Mouse (Mus musculus): ENCODE data around the gene Zfp1.

Gene Zfp1

GRCm38 (mm10) chr8:111643264-111644141, at the start of gene Zfp1:
Gene Zfp1 (plus strand): TSS chr8:111643401.
- peak; percentile 73 for DNase-seq (ENCODE audit: low read depth, low spot score)

GRCm38 (mm10) chr8:111594044-111594840, 49.0 kb upstream of the Zfp1 start:
- no peak for DNase-seq (ENCODE audit: low read depth, low spot score)

- no peak for DNase-seq (ENCODE audit: low read depth, low spot score)
Measured at GRCm38 (mm10) chr8:111594951-111595350, 48.2 kb upstream of the Zfp1 start.

DNA sequence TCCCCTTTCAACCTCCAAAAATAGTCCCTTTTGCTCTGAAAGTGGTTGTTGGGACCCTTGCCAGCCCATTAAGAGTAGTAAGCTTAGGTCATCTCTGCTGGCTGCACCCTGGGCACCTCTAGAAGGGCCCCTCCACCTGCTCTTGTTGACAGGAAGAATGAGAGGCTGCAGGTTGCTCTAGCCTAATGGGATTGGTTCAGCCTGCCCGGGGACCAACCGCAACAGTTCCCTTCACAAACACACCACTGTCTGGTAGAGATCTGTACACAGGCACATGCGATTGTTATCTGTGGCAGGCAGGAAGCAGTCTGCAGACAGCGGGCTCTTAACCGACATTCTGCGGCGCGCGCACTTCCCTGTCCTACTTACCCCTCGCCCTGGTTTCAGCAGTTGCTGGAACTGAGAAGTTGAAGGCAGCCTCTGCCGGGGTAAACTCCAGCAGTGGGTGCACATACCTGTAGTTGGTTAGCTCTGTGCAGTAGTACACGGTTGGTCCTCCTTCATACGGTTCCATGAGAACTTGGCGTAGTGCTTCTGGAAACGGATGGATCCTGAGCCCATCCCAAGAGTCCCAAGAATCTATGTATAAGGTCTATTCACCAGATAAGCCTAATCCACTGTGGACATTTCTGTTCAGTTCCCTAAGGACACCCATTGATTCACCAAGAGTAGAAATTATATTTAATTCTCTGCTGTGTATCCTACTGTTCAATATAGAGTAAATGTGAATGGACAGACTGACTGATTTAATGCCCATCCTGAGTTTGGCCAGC, 47.3 kb upstream of the Zfp1 start:
- no peak for DNase-seq (ENCODE audit: low read depth, low spot score)

DNA sequence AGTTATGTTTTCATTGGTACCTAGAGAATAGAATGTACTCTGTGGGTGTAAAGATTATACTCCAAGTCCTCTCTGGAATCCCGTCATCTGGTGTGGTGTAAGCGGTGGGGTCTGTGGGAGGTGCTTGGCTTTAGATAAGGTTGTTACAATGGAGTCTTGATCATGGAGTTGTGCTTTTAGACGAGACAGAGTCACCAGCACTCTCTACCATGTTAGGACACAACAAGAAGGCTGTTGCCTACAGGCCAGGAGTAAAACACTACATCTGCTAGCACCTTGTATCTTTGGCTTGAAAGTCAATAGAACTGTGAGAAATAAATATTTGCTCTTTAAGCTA, 46.7 kb upstream of the Zfp1 start:
- no peak for DNase-seq (ENCODE audit: low read depth, low spot score)

GRCm38 (mm10) chr8:111597310-111597709, 45.9 kb upstream of the Zfp1 start:
- no peak for DNase-seq (ENCODE audit: low read depth, low spot score)

- DNase-seq (ENCODE audit: low read depth, low spot score) = no peak
Measured at GRCm38 (mm10) chr8:111599707-111600444, 43.3 kb upstream of the Zfp1 start.

DNA sequence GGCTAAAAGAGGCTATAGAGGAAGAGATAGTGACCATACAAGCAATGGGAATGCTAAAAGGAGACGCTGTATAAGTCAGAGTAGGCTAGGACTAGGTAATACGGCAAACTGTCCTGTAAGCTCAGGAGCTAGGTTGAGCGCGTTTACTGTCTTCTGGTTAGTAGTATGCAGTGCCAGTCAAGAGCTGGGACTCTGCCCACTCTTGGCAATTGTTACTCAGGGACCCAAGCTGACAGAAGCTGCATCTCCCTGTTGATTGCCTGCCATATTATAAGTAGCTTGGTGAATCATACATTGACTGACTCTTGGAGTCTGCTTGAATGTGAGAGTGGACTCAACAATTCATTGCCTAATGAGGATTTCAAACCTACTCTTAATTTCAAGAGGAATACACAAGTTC, 41.2 kb upstream of the Zfp1 start:
- DNase-seq (ENCODE audit: low read depth, low spot score) = no peak

- DNase-seq (ENCODE audit: low read depth, low spot score) = no peak
Measured at GRCm38 (mm10) chr8:111604986-111605385, 38.2 kb upstream of the Zfp1 start.

- no peak for DNase-seq (ENCODE audit: low read depth, low spot score)
Measured at GRCm38 (mm10) chr8:111606961-111607360, 36.2 kb upstream of the Zfp1 start.

DNA sequence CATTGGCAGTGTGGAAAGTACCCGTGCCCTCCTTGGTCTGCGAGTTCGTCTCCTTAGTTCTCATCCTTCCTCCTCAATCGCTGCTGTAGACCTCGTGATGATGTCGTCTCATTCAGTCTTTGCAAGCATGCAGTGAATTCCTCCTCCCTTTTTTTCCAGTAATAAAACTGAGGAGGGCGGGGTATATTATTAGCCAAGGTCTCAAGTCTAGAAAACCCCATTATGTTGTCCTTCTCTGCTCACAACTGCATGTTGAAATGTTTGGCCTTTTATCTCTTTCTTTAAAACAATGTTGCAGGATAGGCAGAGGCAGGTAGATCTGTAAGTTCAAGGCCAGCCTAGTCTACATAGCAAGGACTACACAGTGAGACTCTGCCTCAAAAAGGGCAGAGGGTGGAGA, 35.8 kb upstream of the Zfp1 start:
- DNase-seq (ENCODE audit: low read depth, low spot score) = no peak

GRCm38 (mm10) chr8:111613181-111613580, 30.0 kb upstream of the Zfp1 start:
- no peak for DNase-seq (ENCODE audit: low read depth, low spot score)

DNA sequence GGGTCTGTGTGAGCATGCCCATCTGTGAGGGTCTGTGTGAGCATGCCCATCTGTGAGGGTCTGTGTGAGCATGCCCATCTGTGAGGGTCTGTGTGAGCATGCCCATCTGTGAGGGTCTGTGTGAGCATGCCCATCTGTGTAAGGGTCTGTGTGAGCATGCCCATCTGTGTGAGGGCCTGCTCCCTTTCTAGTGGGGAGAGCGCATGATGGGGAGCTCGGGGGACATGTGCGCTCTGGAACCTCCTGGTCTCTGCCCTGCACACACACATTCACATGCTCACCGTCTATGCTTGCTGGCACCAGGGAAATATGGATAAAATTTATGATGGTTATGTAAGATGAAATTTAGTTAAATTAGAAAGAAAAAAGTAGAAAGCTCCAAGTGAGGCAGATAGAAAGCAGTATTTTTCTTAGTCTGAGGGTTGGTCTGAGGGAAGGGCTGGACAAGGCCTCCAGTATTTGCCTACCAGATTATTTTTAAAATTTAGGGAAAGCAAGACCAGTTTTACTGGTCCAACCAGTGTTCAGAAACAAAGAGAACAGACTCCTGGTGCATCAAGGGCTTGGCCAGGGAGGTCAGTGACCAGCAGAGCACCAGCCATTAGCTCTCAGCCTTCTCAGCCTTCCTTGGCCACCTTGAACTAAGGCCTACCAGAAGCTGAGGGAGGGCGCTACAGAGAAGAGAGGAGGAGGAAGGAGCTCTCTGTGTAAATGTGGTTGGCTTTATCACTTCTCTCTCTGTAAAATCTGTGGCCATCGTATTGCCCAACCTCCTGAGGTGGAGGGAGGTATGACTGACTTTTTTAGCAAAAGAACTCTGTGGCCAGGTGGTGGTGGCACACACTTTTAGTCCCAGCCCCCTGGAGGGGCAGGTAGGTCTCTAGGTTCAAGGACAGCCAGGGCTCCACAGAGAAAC, 28.2 kb upstream of the Zfp1 start:
- DNase-seq (ENCODE audit: low read depth, low spot score) = no peak

GRCm38 (mm10) chr8:111617812-111618211, 25.4 kb upstream of the Zfp1 start:
- DNase-seq (ENCODE audit: low read depth, low spot score) = no peak

DNA sequence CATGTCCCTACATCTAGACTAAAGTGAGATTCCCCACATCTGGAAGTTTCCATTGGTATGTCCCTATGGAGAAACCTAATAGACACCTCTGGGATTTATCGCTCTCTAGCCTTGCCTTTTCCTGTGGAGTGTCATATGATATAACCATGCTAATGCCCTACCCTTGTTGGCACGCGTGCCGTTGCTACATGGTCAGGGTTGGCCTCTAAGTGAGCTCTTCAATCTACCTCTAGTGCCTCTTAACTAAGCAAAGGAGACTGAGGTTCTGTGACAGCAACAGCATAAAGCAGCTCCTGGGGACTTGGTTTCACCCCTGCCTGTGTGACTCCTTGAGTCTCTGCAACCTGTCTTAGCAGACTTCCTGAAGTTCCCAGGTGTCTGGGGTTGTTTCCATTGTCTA, 24.9 kb upstream of the Zfp1 start:
- no peak for DNase-seq (ENCODE audit: low read depth, low spot score)

DNA sequence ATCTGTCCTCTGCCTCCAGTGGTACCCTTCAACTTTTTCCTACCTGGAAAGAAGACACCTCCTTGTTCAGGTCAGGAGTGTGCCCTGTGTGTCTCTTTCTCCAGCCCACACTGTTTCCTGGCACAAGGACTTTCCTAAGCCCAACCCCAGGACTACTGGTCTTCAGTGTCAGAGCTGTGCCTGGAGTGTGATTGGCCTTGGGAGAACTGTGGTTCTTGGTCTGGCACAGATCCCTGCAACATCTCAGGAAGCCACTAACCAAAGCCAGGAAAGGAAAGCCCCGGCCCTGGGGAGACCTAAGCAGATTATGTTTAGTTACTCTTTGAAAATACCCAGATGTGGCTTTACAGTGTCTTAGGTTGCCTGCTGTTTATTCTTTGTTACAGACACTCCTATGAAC, 23.3 kb upstream of the Zfp1 start:
- no peak for DNase-seq (ENCODE audit: low read depth, low spot score)

DNA sequence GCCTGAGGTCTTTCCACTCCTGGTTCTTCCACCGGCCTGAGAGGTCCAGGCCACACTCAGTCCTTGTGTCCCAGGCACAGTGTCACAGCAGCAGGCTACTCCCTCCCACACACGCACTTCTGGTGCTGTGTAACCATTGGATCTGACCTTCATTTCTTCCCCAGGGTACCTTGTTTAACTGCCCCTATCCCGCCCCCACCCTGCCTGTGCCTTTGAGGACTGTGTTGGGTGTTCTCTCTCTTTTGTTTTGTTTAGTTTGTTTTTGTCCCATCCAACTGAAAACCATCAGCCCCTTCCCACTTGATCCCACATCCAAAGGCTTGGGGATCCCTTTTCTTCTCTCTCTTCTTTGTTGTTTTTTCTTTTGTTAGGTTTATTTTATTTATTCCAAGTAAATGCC, 21.1 kb upstream of the Zfp1 start:
- no peak for DNase-seq (ENCODE audit: low read depth, low spot score)

GRCm38 (mm10) chr8:111622553-111622952, 20.6 kb upstream of the Zfp1 start:
- DNase-seq (ENCODE audit: low read depth, low spot score) = no peak

GRCm38 (mm10) chr8:111624081-111624852, 18.9 kb upstream of the Zfp1 start:
- no peak for DNase-seq (ENCODE audit: low read depth, low spot score)

GRCm38 (mm10) chr8:111624853-111625221, 18.4 kb upstream of the Zfp1 start:
- no peak for DNase-seq (ENCODE audit: low read depth, low spot score)
